Mouse (Mus musculus) heart, embryonic 14.5 days (tissue): Measurements from ENCODE around the gene Tspan5. TPM values are rescaled to one million over a fixed set of nuclear protein-coding genes. Genes with fewer than 3 reads are reported as not detected.

ENCODE experiments used
- ATAC-seq: fragments of 200-750 bp; cut with Nextera tagmentation; 2 replicates; pipeline ENCODE4 v1.8.0; 2017; ENCODE audit warnings: low read depth, moderate TSS enrichment; ENCODE audit not compliant: insufficient number of reproducible peaks, insufficient read depth, low FRiP score
- H3K27ac ChIP-seq, 2 experiments: fragments of 200-500 bp in 1 of 2; fragments of 300-500 bp in 1 of 2; sonication (generic) in 1 of 2; replicated peaks in 1 of 2; 2 replicates each; pipeline ENCODE4 v1.5.1; 2012 to 2014; ENCODE audit warnings: low read depth in 2 of 2, low read length in 2 of 2, control low read depth in 1 of 2, mild to moderate bottlenecking in 1 of 2, mixed read lengths in 1 of 2; ENCODE audit not compliant: control insufficient read depth in 1 of 2, insufficient read depth in 1 of 2
- H3K27me3 ChIP-seq: fragments of 300-500 bp; sonication (generic); 2 replicates; pipeline ENCODE4 v1.6.1; 2014; ENCODE audit warnings: mild to moderate bottlenecking, low read length, control low read depth; ENCODE audit not compliant: control insufficient read depth, insufficient read depth
- H3K36me3 ChIP-seq: fragments of 300-500 bp; sonication (generic); 2 replicates; pipeline ENCODE4 v1.6.1; 2014; ENCODE audit warnings: mild to moderate bottlenecking, control low read depth, low read length, mixed read lengths; ENCODE audit not compliant: control insufficient read depth, insufficient read depth
- H3K4me1 ChIP-seq, 2 experiments: fragments of 200-500 bp in 1 of 2; fragments of 300-500 bp in 1 of 2; sonication (generic) in 1 of 2; 2 replicates each; pipeline ENCODE4 v1.6.1; 2012 to 2014; ENCODE audit warnings: low read length in 2 of 2, control low read depth in 1 of 2, mixed read lengths in 1 of 2; ENCODE audit not compliant: control insufficient read depth in 2 of 2, insufficient read depth in 2 of 2
- H3K4me2 ChIP-seq: fragments of 300-500 bp; sonication (generic); 2 replicates; pipeline ENCODE4 v1.6.1; 2014; ENCODE audit warnings: mild to moderate bottlenecking, low read length
- H3K4me3 ChIP-seq, 2 experiments: fragments of 200-500 bp in 1 of 2; fragments of 300-500 bp in 1 of 2; sonication (generic) in 1 of 2; 2 replicates each; pipeline ENCODE4 v1.5.1; 2012 to 2014; ENCODE audit warnings: low read length in 2 of 2, mild to moderate bottlenecking in 2 of 2, control low read depth in 1 of 2, low read depth in 1 of 2, moderate library complexity in 1 of 2; ENCODE audit not compliant: control insufficient read depth in 1 of 2, insufficient read depth in 1 of 2
- H3K9ac ChIP-seq: fragments of 300-500 bp; sonication (generic); 2 replicates; pipeline ENCODE4 v1.6.1; 2014; ENCODE audit warnings: mild to moderate bottlenecking, low read length
- H3K9me3 ChIP-seq: fragments of 300-500 bp; sonication (generic); 2 replicates; pipeline ENCODE4 v1.6.1; 2016; ENCODE audit warnings: low read length, control low read depth; ENCODE audit not compliant: control insufficient read depth
- WGBS: fragments of 180-500 bp; shearing (Covaris S2); extraction: QIAGEN DNeasy Blood & Tissue Kit; methylation state at CpG from one replicate; pipeline ENCODE4 v1.1.7; 2014; 5-methylcytosine and 5-hydroxymethylcytosine counted together
- polyA plus RNA-seq: library from polyadenylated mRNA; unstranded; fragments of >200 nt; fragmentation: Nextera tagmentation; extraction: Ambion mirVana; gene quantifications from 2 replicates; pipeline ENCODE4 v1.2.1, GENCODE M21; 2014

The Tspan5 gene
- polyA plus RNA-seq, 1 experiment from 2014 or later, result 17.4 TPM

DNA sequence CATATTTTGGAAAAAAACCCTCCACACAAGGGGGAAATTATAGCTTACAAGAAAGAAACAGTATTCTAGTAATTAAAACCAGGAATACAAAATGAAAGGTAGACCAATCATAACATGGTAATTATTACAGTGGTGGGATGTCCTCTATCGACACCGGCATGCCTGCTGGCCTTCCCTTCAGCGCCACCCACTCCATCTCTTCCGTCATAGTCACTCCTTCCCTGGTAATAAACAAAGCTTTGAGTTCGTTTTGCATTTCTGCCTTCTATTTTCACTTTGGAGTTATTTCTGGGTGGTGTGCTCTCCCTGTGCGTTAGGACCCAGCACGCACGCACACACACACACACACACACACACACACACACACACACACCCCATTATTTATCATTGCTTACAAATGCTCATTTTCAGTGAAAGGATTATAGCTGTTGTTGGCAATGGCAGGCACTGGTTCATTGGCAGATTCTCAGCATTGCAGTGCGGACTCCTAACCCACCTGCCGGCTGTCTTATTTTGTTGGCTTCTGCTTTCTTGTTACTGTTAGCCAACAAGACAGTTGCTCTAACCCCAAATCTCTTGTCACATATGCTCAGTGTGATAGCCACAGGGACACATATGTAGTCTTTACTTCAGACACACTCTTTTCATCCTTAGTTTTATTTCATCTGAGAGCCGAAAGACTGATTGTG lies 29.4 kb upstream of the Tspan5 start:
- no peak overlapping the region for H3K9ac ChIP-seq
- ATAC-seq, result no peak
- no peaks in the 10 kb centered on the region for H3K36me3 ChIP-seq
- H3K4me2 ChIP-seq, result no peak overlapping the region
- H3K27ac ChIP-seq, result no peak overlapping the region
- no peak overlapping the region for H3K4me3 ChIP-seq
- 0 out of 4 replicates have a peak, but pooled peaks cover 0 to 6% of the 10 kb centered on the region in 2 experiments for H3K4me1 ChIP-seq
- H3K27me3 ChIP-seq, result no peaks in the 10 kb centered on the region
- no peaks in the 10 kb centered on the region for H3K9me3 ChIP-seq
- 88% methylated on average over 11 of the region's 11 CpGs for WGBS

DNA sequence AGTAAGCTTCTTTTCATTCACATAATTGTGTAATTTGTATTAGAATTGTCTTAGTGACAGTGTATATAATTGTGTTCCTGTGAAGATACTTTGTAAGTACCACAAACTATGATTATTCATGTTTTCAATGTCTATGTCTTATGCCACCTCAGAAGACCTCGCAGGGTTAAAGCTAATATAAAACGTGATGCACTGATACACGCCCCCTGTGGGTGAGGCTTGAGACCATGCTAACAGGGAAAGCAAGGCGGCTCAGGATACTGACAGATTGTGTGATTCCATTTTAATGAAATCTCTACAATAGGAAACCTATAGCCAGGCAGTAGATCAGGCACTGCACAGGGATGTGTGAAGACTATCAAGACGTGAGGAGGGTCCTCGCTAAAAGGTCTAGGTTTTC lies 28.9 kb upstream of the Tspan5 start:
- Histone ChIP-seq H3K36me3 (no peaks in the 10 kb centered on the region), H3K4me3 (no peak overlapping the region), H3K4me2 (no peak overlapping the region), H3K27me3 (no peaks in the 10 kb centered on the region), H3K9ac (no peak overlapping the region), H3K27ac (no peak overlapping the region), H3K4me1 (0 out of 4 replicates have a peak, but pooled peaks cover 0 to 6% of the 10 kb centered on the region in 2 experiments), H3K9me3 (no peaks in the 10 kb centered on the region)
- no peak for ATAC-seq
- WGBS, result 61% methylated on average over 6 of the region's 6 CpGs

- Histone ChIP-seq H3K4me1 (0 out of 4 replicates have a peak, but pooled peaks cover 0 to 6% of the 10 kb centered on the region in 2 experiments), H3K27me3 (no peaks in the 10 kb centered on the region), H3K4me3 (no peak overlapping the region), H3K36me3 (no peaks in the 10 kb centered on the region), H3K4me2 (no peak overlapping the region), H3K9ac (no peak overlapping the region), H3K9me3 (no peaks in the 10 kb centered on the region), H3K27ac (no peak overlapping the region)
- ATAC-seq, result no peak
- 49% methylated on average over 2 of the region's 2 CpGs for WGBS
Observed at GRCm38 (mm10) chr3:138714788-138715187, 27.2 kb upstream of the Tspan5 start.

DNA sequence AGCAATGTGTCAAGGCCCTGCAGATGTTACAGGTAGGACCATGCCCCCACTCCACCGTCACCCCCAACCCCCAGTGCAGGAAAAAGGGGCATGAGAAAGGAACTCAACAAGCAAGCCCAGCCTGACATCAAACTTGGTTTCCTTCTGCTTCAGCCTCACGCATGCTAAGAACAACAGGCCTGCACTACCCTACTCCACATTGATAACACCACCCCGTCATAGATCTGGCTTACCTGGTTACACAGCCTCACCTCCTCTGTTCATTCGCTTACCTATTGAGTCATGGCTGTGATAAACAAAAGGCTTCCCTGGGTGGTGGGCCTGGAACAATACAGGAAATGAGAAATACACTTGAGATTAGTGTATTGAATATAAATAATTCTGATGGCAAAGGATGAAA lies 26.8 kb upstream of the Tspan5 start:
- no peak overlapping the region for H3K9ac ChIP-seq
- H3K4me1 ChIP-seq, result 0 out of 4 replicates have a peak, but pooled peaks cover 0 to 3% of the 10 kb centered on the region in 2 experiments
- 79% methylated on average over 4 of the region's 4 CpGs for WGBS
- no peak overlapping the region for H3K4me2 ChIP-seq
- H3K27ac ChIP-seq, result no peak overlapping the region
- H3K4me3 ChIP-seq, result no peak overlapping the region
- no peak for ATAC-seq
- H3K36me3 ChIP-seq, result no peaks in the 10 kb centered on the region
- no peaks in the 10 kb centered on the region for H3K27me3 ChIP-seq
- no peaks in the 10 kb centered on the region for H3K9me3 ChIP-seq

GRCm38 (mm10) chr3:138717040-138717439 lies 25.0 kb upstream of the Tspan5 start:
- no peak overlapping the region for H3K9ac ChIP-seq
- ATAC-seq, result no peak
- no peaks in the 10 kb centered on the region for H3K4me1 ChIP-seq
- no peaks in the 10 kb centered on the region for H3K27me3 ChIP-seq
- H3K4me2 ChIP-seq, result no peak overlapping the region
- no peak overlapping the region for H3K27ac ChIP-seq
- H3K4me3 ChIP-seq, result no peak overlapping the region
- no peaks in the 10 kb centered on the region for H3K36me3 ChIP-seq
- 91% methylated on average over 5 of the region's 5 CpGs for WGBS
- H3K9me3 ChIP-seq, result no peaks in the 10 kb centered on the region

- H3K4me2 ChIP-seq, result no peak overlapping the region
- H3K27me3 ChIP-seq, result no peaks in the 10 kb centered on the region
- no peak for ATAC-seq
- no peaks in the 10 kb centered on the region for H3K9me3 ChIP-seq
- 20% methylated on average over 5 of the region's 5 CpGs for WGBS
- no peaks in the 10 kb centered on the region for H3K4me1 ChIP-seq
- no peaks in the 10 kb centered on the region for H3K36me3 ChIP-seq
- no peak overlapping the region for H3K9ac ChIP-seq
- no peak overlapping the region for H3K4me3 ChIP-seq
- H3K27ac ChIP-seq, result no peak overlapping the region
Observed at GRCm38 (mm10) chr3:138722152-138722551, 19.8 kb upstream of the Tspan5 start.

- Histone ChIP-seq H3K4me1 (peaks cover 0 to 3% of the 10 kb centered on the region in 2 experiments; a peak in 1 of 4 replicates), H3K4me2 (no peak overlapping the region), H3K27me3 (no peaks in the 10 kb centered on the region), H3K36me3 (no peaks in the 10 kb centered on the region), H3K9ac (no peak overlapping the region), H3K27ac (no peak overlapping the region), H3K4me3 (no peak overlapping the region), H3K9me3 (no peaks in the 10 kb centered on the region)
- WGBS, result 36% methylated on average over 8 of the region's 8 CpGs
- ATAC-seq, result no peak
Observed at GRCm38 (mm10) chr3:138727571-138727970, 14.4 kb upstream of the Tspan5 start.

- H3K4me1 ChIP-seq, result peaks cover 0 to 3% of the 10 kb centered on the region in 2 experiments; a peak in 1 of 4 replicates
- 79% methylated on average over 3 of the region's 3 CpGs for WGBS
- H3K9me3 ChIP-seq, result no peaks in the 10 kb centered on the region
- no peak for ATAC-seq
- H3K4me3 ChIP-seq, result no peak overlapping the region
- no peaks in the 10 kb centered on the region for H3K27me3 ChIP-seq
- H3K4me2 ChIP-seq, result no peak overlapping the region
- no peak overlapping the region for H3K27ac ChIP-seq
- no peaks in the 10 kb centered on the region for H3K36me3 ChIP-seq
- H3K9ac ChIP-seq, result no peak overlapping the region
Observed at GRCm38 (mm10) chr3:138728840-138729239, 13.2 kb upstream of the Tspan5 start.
